Mouse (Mus musculus) Patski (cell line): ENCODE results near the gene Itpk1. TPM values are rescaled to one million over a fixed set of nuclear protein-coding genes. Genes with fewer than 3 reads are reported as not detected.

Experiments
- ATAC-seq: fragments of 100-300 bp; one replicate; pipeline ENCODE4 v1.8.0; 2021
- CTCF ChIA-PET: fragments of 350-600 bp; sonication (Branson Sonifier 250); formaldehyde crosslinking; loops from one replicate; lab custom pipeline; 2022; ENCODE audit warnings: inconsistent platforms; lab: Charles Lee
- POLR2A ChIA-PET: fragments of 350-600 bp; sonication (Branson Sonifier 250); formaldehyde crosslinking; loops from one replicate; lab custom pipeline; 2022; ENCODE audit warnings: antibody characterized with exemption, inconsistent platforms; lab: Charles Lee
- DNase-seq: peaks from one replicate; pipeline ENCODE4 v3.0.0-alpha.2; 2011; ENCODE audit warnings: low read depth, low spot score
- H3K27me3 ChIP-seq: fragments of 371-371 bp; one replicate; pipeline ENCODE4 v1.5.1; 2021
- CTCF ChIP-seq: fragments of 100-300 bp; IDR thresholded peaks from one replicate; pipeline ENCODE4 v1.5.1; 2021
- in situ Hi-C: fragments of 300-500 bp; cut with MboI; formaldehyde crosslinking; loops from 3 replicates; pipeline ENCODE4 v1.11.1; 2018; ENCODE audit warnings: low pct_unique_long_range_greater_than_20kb, mixed read lengths
- polyA plus RNA-seq: library from polyadenylated mRNA; unstranded; gene quantifications from one replicate; pipeline ENCODE4 v1.2.3, GENCODE M21; 2021

Itpk1 gene
- polyA plus RNA-seq, 1 experiment from 2014 or later, result 22.9 TPM

- POLR2A ChIA-PET, result interaction anchor here (0.6 kb wide), 1 partner anchor 51 kb away, joined by 3 read pairs; no protein-coding TSS in a partner anchor
These were observed 118.3 kb downstream of the Itpk1 start for GRCm38 (mm10) chr12:102586286-102586881.

DNA sequence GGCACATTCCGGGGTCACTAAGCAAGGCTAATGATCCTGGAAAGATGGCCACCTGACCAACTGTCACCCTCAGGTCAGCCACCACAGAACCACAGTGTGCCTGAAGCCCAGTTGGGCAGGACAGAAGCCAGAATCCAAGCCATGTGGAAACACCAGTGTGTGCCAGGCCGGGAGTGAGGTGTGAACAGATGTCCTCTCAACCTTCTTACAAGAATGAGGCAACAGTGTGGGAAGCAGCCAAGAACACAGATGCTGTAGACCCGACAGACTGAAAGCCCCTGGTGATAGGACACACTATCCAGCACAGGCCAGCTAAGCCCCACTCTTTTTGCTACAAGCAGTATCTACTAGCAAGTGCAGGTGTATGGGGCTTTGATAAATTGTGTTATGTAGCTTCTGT lies 119.3 kb downstream of the Itpk1 start:
- ATAC-seq (no peak), DNase-seq (no peak)
- in situ Hi-C loops, result no loop called here
- ChIA-PET POLR2A (no interaction called here), CTCF (interaction anchor here (1.1 to 1.4 kb wide), 3 partner anchors 9 to 120 kb away, joined by 3 to 5 read pairs (median 4); no protein-coding TSS in a partner anchor)
- TF ChIP-seq CTCF, result no peak
- no peaks in the 10 kb centered on the region for H3K27me3 ChIP-seq

More at GRCm38 (mm10) chr12:102586286-102586881, 118.3 kb downstream of the Itpk1 start:
- CTCF ChIA-PET, result interaction anchor here (1.1 kb wide), 1 partner anchor 119 kb away, joined by 4 read pairs; no protein-coding TSS in a partner anchor
- peak; percentile 73 for DNase-seq
- in situ Hi-C loops, result no loop called here
- no peak for TF ChIP-seq CTCF
- H3K27me3 ChIP-seq, result no peaks in the 10 kb centered on the region
- ATAC-seq, result peak; percentile 78

GRCm38 (mm10) chr12:102582441-102582840 lies 122.3 kb downstream of the Itpk1 start:
- POLR2A ChIA-PET, result no interaction called here
- CTCF ChIA-PET, result interaction anchor here (1.0 kb wide), 2 partner anchors 123 to 126 kb away, joined by 3 read pairs; no protein-coding TSS in a partner anchor
- DNase-seq (no peak), ATAC-seq (no peak)
- TF ChIP-seq CTCF, result no peak
- no peaks in the 10 kb centered on the region for H3K27me3 ChIP-seq
- in situ Hi-C loops, result no loop called here

DNA sequence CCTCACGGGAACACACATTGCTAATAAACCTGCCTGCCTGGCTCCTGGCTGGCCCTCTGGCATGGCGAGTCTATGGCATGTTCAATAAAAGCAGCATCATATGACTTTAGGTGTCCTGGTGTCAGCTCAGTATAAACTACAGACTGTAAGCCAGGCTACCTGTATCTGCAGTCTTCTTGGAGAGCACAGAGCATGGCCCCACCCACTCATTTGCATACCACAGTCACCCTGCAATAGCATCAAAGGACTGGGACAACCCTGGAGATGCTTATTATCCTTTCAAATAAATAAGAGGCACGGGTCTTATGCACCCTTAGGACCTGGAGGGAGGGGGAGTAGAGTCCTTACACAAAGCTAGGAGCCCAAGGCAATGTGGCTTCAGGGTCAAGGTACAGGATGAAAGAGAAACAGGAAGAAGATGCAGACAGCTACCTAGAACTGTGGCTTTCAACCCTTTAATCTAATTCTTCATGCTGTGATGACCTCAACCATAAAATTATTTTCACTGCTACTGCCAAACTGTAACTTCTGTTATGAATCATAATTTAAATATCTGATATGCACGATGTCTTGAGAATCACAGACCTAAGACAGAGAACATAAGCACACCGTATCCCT lies 123.0 kb downstream of the Itpk1 start:
- H3K27me3 ChIP-seq, result no peaks in the 10 kb centered on the region
- no peak for TF ChIP-seq CTCF
- DNase-seq, result no peak
- in situ Hi-C loops, result no loop called here
- CTCF ChIA-PET, result interaction anchor here (1.0 kb wide), 2 partner anchors 124 to 126 kb away, joined by 3 read pairs; no protein-coding TSS in a partner anchor
- POLR2A ChIA-PET, result no interaction called here
- ATAC-seq, result no peak

GRCm38 (mm10) chr12:102579041-102579440 lies 125.7 kb downstream of the Itpk1 start:
- TF ChIP-seq CTCF, result no peak
- POLR2A ChIA-PET, result no interaction called here
- in situ Hi-C loops, result loop anchor here (5.0 kb wide), 1 partner anchor 128 kb away; no protein-coding TSS in a partner anchor
- CTCF ChIA-PET, result interaction anchor here (0.7 to 2.5 kb wide), 12 partner anchors 51 to 155 kb away, joined by 3 to 7 read pairs (median 3); no protein-coding TSS in a partner anchor
- no peak for ATAC-seq
- no peaks in the 10 kb centered on the region for H3K27me3 ChIP-seq
- DNase-seq, result no peak

DNA sequence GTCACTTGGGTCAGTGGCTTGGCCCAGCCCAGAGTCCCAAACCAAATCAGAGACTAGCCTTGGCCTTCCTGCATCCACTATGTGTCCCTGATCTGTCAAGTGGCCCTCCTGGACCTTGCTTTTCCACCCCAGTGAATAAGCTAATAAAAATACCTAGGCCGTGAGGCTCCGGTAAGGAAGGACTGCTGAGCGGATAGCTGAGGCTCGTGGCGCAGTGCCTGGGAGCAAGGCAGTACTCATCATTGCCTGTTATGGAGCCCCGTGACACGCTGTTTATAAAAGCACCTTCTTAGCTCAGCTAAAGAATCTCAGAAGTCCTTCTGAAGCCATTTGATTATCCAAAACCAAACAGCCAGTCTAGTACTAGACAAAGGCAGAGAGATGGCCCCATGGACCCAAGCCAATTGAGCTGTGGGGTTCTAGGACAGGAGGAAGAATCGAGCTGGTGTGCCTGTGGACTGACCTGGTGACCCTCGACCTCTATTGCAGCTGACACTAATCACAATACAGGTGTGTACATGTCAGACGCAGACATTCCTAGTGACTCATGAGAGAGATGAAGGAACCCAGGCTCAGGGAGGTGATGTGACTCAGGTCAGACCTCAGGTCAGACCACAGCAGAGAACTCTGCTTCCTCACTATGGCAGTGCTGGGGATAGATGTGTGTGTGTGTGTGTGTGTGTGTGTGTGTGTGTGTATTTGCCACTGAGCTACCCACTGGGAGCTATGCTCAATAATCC lies 127.9 kb downstream of the Itpk1 start:
- ChIA-PET POLR2A (no interaction called here), CTCF (interaction anchor here (0.7 to 1.4 kb wide), 7 partner anchors 9 to 143 kb away, joined by 3 to 5 read pairs (median 3); no protein-coding TSS in a partner anchor)
- in situ Hi-C loops, result loop anchor here (5.0 kb wide), 1 partner anchor 130 kb away; no protein-coding TSS in a partner anchor
- no peak for ATAC-seq
- TF ChIP-seq CTCF, result no peak
- H3K27me3 ChIP-seq, result no peaks in the 10 kb centered on the region
- no peak for DNase-seq

GRCm38 (mm10) chr12:102575541-102576329 lies 129.0 kb downstream of the Itpk1 start:
- in situ Hi-C loops, result loop anchor here (5.0 kb wide), 1 partner anchor 132 kb away; no protein-coding TSS in a partner anchor
- no peak for TF ChIP-seq CTCF
- DNase-seq (no peak), ATAC-seq (no peak)
- H3K27me3 ChIP-seq, result no peaks in the 10 kb centered on the region
- POLR2A ChIA-PET, result no interaction called here
- CTCF ChIA-PET, result interaction anchor here (0.7 to 2.1 kb wide), 6 partner anchors 9 to 144 kb away, joined by 3 to 5 read pairs (median 5); no protein-coding TSS in a partner anchor

DNA sequence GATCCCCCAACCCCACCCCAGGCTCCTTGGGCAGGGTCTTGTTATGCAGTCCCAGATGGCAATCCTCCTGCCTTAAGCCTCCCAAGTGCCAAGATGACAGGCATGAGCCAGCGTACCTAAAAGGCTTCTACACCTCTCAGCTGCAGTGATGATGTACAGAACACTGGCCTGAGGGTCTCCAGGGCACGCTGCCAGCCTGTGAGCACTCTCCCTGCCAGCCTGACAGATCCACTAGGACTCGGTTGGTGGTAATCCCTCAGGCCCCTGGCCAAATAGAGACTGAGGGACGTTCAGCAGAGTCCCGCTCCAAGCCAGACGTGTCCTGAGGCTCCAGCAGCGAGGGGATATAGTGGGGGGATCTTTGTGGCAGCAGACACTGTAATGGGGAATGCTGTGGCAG lies 131.7 kb downstream of the Itpk1 start:
- TF ChIP-seq CTCF, result no peak
- ATAC-seq, result no peak
- ChIA-PET CTCF (interaction anchor here (1.4 kb wide), 1 partner anchor 48 kb away, joined by 3 read pairs; no protein-coding TSS in a partner anchor), POLR2A (no interaction called here)
- no peaks in the 10 kb centered on the region for H3K27me3 ChIP-seq
- no peak for DNase-seq
- in situ Hi-C loops, result loop anchor here (5.0 kb wide), 1 partner anchor 46 kb away; no protein-coding TSS in a partner anchor

DNA sequence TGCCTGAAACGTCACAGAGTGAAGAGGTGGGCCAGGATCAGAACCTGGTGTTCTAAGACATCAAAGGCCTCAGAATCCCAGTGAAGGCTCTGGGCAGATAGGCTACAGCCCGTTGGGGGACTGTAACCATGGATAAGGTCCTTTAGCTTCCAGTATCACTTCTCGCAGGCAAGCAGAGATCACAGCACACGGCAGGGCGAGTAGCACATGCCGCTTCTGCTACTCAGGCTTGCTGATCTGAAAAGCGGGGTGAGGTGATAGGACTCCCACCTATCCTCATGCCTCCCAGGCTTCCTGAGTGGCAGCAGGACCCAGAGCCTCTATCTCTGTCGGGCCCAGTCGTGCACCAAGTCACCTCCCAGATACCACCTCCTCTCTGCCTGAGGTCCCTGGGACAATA lies 133.1 kb downstream of the Itpk1 start:
- no peak for ATAC-seq
- no peaks in the 10 kb centered on the region for H3K27me3 ChIP-seq
- TF ChIP-seq CTCF, result no peak
- in situ Hi-C loops, result loop anchor here (5.0 kb wide), 1 partner anchor 44 kb away; no protein-coding TSS in a partner anchor
- CTCF ChIA-PET, result interaction anchor here (1.3 kb wide), 1 partner anchor 137 kb away, joined by 4 read pairs; no protein-coding TSS in a partner anchor
- POLR2A ChIA-PET, result no interaction called here
- no peak for DNase-seq
